Mouse (Mus musculus) Patski (cell line): ENCODE measurements around the gene Kif5c. TPM values are rescaled to one million over a fixed set of nuclear protein-coding genes. Genes with fewer than 3 reads are reported as not detected.

Experiments used
- ATAC-seq: fragments of 100-300 bp; one replicate; pipeline ENCODE4 v1.8.0; 2021
- CTCF ChIA-PET: fragments of 350-600 bp; sonication (Branson Sonifier 250); formaldehyde crosslinking; loops from one replicate; lab custom pipeline; 2022; ENCODE audit warnings: inconsistent platforms; lab: Charles Lee
- POLR2A ChIA-PET: fragments of 350-600 bp; sonication (Branson Sonifier 250); formaldehyde crosslinking; loops from one replicate; lab custom pipeline; 2022; ENCODE audit warnings: antibody characterized with exemption, inconsistent platforms; lab: Charles Lee
- DNase-seq: peaks from one replicate; pipeline ENCODE4 v3.0.0-alpha.2; 2011; ENCODE audit warnings: low read depth, low spot score
- H3K27me3 ChIP-seq: fragments of 371-371 bp; one replicate; pipeline ENCODE4 v1.5.1; 2021
- CTCF ChIP-seq: fragments of 100-300 bp; IDR thresholded peaks from one replicate; pipeline ENCODE4 v1.5.1; 2021
- in situ Hi-C: fragments of 300-500 bp; cut with MboI; formaldehyde crosslinking; loops from 3 replicates; pipeline ENCODE4 v1.11.1; 2018; ENCODE audit warnings: low pct_unique_long_range_greater_than_20kb, mixed read lengths
- polyA plus RNA-seq: library from polyadenylated mRNA; unstranded; gene quantifications from one replicate; pipeline ENCODE4 v1.2.3, GENCODE M21; 2021

Gene Kif5c
- polyA plus RNA-seq, 1 experiment from 2014 or later, result 10.6 TPM

DNA sequence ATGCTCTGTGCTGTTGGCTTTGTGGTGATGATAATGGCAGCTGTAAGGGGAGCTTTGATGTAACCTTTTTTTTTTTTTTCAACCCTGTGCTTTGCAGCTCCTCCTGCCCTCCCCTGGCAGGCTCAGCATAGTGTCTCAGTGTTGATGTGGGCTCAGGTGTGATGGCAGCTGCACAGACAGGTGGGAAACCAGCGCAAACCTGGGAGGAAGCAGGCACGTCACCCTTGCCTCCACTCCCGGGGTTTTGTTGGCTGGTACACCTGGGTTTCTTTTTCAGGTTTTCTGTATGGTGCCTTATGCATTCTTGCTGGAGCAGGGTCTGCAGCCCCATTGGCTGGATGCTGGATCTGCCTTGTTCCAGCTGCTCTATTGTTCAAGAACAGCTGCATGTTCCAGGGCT, 198.1 kb downstream of the Kif5c start:
- no peak for ATAC-seq
- in situ Hi-C loops, result loop anchor here (5.0 kb wide), 1 partner anchor 45 kb away; no protein-coding TSS in a partner anchor

DNA sequence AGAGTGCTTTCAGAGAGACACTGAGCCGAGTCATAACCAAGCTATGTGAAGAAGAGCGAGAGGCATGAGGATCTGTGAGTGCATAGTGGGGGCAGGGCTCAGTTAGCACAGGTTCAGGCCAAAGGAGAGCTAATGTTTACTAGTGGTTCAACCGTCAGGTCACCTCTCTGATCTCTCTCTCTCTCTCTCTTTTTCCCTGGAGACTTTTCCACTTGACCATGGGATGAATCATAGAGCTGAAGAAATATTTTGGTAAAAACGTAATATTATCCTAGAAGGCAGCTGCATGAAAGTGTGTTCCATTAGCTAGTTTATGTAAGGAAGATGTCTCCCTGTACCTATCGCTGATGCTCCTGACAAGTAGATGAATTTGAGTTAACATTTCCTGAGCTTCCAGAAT, 199.0 kb downstream of the Kif5c start:
- peak; percentile 39 for ATAC-seq
- TF ChIP-seq CTCF, result no peak
- ChIA-PET CTCF (interaction anchor here (1.1 to 2.4 kb wide), 2 partner anchors 9 to 54 kb away, joined by 3 to 7 read pairs; no protein-coding TSS in a partner anchor), POLR2A (interaction anchor here (0.6 to 0.7 kb wide), 2 partner anchors 21 to 900 kb away, joined by 3 to 7 read pairs; no protein-coding TSS in a partner anchor)
- in situ Hi-C loops, result loop anchor here (5.0 kb wide), 1 partner anchor 46 kb away; no protein-coding TSS in a partner anchor
- no peaks in the 10 kb centered on the region for H3K27me3 ChIP-seq
- no peak for DNase-seq

More for the DNA sequence above, 198.1 kb downstream of the Kif5c start:
- POLR2A ChIA-PET, result interaction anchor here (0.6 kb wide), 1 partner anchor 10 kb away, joined by 3 read pairs; no protein-coding TSS in a partner anchor
- TF ChIP-seq CTCF, result no peak
- CTCF ChIA-PET, result interaction anchor here (2.4 kb wide), 1 partner anchor 10 kb away, joined by 7 read pairs; no protein-coding TSS in a partner anchor
- H3K27me3 ChIP-seq, result no peaks in the 10 kb centered on the region
- no peak for DNase-seq

DNA sequence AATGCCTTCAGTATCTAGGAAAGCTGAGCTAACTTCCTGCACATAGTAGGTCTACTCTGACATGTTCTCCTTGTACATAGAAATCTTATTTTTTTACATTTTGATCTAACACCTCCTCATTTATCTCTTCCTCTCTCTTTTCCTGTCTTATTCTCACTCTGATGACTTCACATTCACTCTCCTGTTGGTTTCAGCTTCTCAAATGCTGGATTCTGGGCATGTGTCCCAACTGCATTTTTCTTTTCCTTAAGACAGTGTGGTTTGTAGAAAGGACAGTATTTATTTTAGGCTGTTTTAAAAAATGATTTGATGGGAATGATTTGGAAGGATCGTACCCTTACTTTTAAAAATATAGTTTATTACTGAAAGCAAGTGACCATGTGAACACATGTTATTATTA, 203.2 kb downstream of the Kif5c start:
- CTCF ChIA-PET, result interaction anchor here (1.2 to 1.6 kb wide), 2 partner anchors 10 to 18 kb away, joined by 3 to 9 read pairs; no protein-coding TSS in a partner anchor
- POLR2A ChIA-PET, result interaction anchor here (0.5 to 1.2 kb wide), 2 partner anchors 18 to 445 kb away, joined by 3 to 5 read pairs; no protein-coding TSS in a partner anchor

More for the DNA sequence above, 203.2 kb downstream of the Kif5c start:
- ATAC-seq, result no peak
- no peaks in the 10 kb centered on the region for H3K27me3 ChIP-seq
- in situ Hi-C loops, result no loop called here
- no peak for TF ChIP-seq CTCF
- no peak for DNase-seq

Other genes with a start within 250 kb of the Kif5c start
- gene Epc2, start 167.8 kb upstream of the Kif5c start, polyA plus RNA-seq, result 23.2 TPM
- gene Lypd6b, start 168.4 kb downstream of the Kif5c start, polyA plus RNA-seq, result 0.03 TPM